Mouse (Mus musculus) layer of hippocampus, adult 18-20 months (tissue): ENCODE data around the gene Ccin. TPM values are rescaled to one million over a fixed set of nuclear protein-coding genes. Genes with fewer than 3 reads are reported as not detected.

Source experiments
- DNase-seq, 2 experiments: peaks; one replicate each; pipeline ENCODE4 v3.0.0; 2022; ENCODE audit warnings: low spot score in 2 of 2
- total RNA-seq, 2 experiments: library from RNA; stranded (reverse); gene quantifications; 2 replicates each; pipeline ENCODE4 v1.2.3; 2021

Ccin gene
- total RNA-seq, 2 experiments from 2014 or later, result not detected

- DNase-seq, result peak; percentile 93 to 97
These were observed 29.4 kb downstream of the Ccin start for GRCm38 (mm10) chr4:44012376-44013367.

- peak in 1 of 2 experiments; percentile 2 for DNase-seq
These were observed 30.2 kb downstream of the Ccin start for GRCm38 (mm10) chr4:44013391-44014070.

GRCm38 (mm10) chr4:44016071-44016470 is 32.8 kb downstream of the Ccin start:
- DNase-seq, result no peak

- no peak for DNase-seq
These were observed 33.5 kb downstream of the Ccin start for GRCm38 (mm10) chr4:44016791-44017190.

GRCm38 (mm10) chr4:44022323-44022722 is 39.0 kb downstream of the Ccin start:
- DNase-seq, result peak in 1 of 2 experiments; percentile 0

- no peak for DNase-seq
These were observed 39.5 kb downstream of the Ccin start for GRCm38 (mm10) chr4:44022766-44023165.

- DNase-seq, result no peak
These were observed 40.4 kb downstream of the Ccin start for GRCm38 (mm10) chr4:44023681-44024080.

GRCm38 (mm10) chr4:44024241-44024640 is 41.0 kb downstream of the Ccin start:
- no peak for DNase-seq

GRCm38 (mm10) chr4:44025570-44025969 is 42.3 kb downstream of the Ccin start:
- no peak for DNase-seq

- DNase-seq, result peak; percentile 74 to 85
These were observed 45.2 kb downstream of the Ccin start for GRCm38 (mm10) chr4:44028303-44029135.

- peak in 1 of 2 experiments; percentile 27 for DNase-seq
These were observed 46.4 kb downstream of the Ccin start for GRCm38 (mm10) chr4:44029661-44030066.

GRCm38 (mm10) chr4:44031521-44031920 is 48.2 kb downstream of the Ccin start:
- DNase-seq, result no peak

Other genes with a start within 250 kb of the Ccin start
- gene Olfr159, start 212.5 kb upstream of the Ccin start, total RNA-seq, result not detected
- not detected for gene Olfr156, start 159.6 kb upstream of the Ccin start, total RNA-seq
- not detected for gene Olfr157, start 143.3 kb upstream of the Ccin start, total RNA-seq
- not detected for gene Olfr155, start 131.9 kb upstream of the Ccin start, total RNA-seq
- 1 to 10 TPM; 6.0 to 6.2 TPM for gene Reck, start 108.0 kb upstream of the Ccin start, total RNA-seq
- 1 to 10 TPM; 3.3 to 4.0 TPM for gene Glipr2, start 26.1 kb upstream of the Ccin start, total RNA-seq
- 100 to 1,000 TPM; 284 to 304 TPM for gene Clta, start 21.0 kb downstream of the Ccin start, total RNA-seq
- 10 to 100 TPM; 49.7 to 53.1 TPM for gene Gne, start 100.7 kb downstream of the Ccin start, total RNA-seq